Mouse (Mus musculus) cerebellum, adult 18-20 months (tissue): ENCODE measurements around the gene Srrm4.

ENCODE experiments used
- DNase-seq, 2 experiments: peaks; one replicate each; pipeline ENCODE4 v3.0.0; 2021

Srrm4 gene

DNA sequence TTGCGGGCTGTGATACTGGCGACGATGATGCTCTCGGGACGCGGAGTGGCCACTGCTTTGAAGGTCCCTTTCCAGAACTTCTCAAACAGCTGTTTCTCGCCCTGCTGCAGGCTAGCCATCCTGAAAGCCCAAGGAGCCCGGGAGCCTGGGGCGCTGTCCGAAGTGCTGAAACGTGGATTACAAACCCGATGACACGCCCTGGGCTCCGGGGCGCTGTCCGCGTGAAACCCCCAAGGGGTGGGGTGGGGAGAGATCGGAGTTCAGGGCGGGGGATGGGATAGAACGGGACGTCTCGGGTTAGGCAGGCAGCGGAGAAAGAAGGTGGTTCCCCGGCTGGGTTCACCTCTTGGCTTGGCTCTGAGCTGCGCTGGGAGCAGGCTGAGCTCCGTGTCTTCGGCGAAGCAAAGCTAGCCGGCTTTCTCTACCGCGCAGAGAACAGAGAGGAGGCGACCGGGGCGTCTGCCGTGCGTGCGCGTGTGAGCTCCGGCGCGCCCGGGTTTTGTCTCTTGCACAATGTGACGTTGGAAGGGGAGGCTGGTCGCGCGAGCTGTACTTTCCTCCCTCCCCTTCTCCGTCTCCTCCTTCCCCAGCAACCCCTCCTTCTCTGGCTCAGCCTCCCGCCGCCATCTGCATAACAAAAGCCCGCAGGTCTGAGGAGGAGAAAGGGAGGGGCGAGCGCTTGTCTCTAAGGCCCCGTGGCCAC lies at the start of gene Srrm4:
Gene Srrm4 (minus strand): TSS at position 472 of the 703 bp plus-strand sequence.
- DNase-seq = peak; percentile 92 to 97

DNA sequence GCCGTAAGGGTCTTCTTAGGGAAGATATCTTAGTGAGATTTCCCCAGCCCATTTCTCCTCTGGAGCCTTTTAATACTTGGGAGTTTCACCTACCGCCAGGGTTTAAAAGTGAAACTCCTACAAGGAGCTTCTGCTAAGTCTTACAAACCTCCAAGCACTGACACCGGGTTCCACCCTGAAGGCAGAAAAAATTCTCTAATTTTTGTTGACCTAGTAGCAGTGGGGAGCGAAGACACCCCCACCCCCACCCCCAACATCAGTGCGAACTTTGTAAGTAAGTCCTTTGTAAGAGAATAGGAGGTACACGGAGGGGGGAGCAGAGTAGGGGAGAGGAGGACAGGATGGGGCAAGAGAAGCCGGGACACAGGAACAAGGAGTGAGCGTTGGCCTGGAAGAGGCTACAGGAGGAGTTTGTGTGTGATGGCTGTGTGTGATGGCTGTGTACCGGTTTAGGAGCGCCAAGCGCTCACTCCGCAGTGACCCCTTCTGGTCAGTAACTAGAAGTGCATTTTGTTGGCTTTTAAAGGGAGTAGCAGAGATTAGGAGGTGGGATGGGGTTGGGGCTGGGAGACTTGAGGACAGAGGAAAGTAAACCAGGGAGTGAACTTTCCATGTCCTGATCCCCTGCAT lies 1.3 kb upstream of the Srrm4 start:
- DNase-seq = peak; percentile 73 to 85

DNA sequence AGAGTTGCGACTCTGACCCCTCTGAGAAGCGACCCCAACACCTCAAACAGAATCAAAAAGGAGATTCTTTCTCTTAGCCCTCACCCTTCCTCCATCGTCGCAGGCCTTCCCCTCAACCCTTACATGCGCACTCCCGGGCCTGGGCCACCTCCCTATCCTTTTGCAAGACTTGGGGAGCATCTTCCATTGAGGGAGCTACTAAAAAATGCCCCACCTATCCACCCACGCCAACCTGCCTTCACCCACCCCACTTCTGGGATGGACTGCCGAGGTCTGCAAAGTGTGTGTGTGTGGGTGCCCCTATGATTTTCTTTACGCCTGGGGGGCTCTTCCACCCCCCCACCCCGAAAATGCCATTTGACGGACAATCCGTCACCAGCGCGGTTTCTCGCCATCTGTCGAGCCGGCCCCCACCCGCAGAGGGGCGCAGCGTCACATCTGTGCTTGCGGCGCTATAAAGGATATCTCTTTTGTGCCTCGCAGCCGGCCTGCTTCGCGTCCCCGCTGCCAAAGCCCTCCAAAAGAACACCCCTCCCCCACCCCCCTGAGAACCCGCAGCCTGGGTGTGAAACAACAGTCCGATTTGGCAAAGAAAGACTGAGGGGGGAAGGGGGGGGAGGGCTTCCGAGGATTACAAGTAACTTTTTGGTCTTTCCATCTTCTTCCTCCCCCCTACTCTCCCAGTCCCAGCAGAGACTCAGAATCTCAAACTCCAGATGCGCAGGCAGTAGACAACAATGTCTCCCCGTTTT lies 608 bp upstream of the Srrm4 start:
- DNase-seq = peak; percentile 42 to 61

GRCm38 (mm10) chr5:116590698-116591097 lies 919 bp downstream of the Srrm4 start:
- no peak for DNase-seq

DNA sequence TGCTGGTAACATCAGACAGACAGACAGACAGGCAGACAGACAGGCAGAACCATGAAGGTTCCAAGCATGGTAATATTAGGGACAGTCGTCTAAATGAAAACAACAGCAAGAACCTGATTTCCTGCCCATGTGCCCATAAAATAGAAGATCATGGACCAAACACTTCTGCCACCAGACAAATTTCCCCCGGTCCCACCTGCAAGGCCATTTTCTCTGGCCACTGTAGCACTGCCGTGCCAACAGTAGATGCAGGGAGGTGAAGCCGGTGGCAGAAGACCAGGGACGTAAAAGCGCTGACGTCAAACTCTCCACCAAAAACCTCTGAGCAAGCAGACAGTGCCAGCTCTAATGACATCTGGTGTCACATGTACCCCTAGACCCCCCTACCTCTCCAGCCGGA lies 2.0 kb downstream of the Srrm4 start:
- peak; percentile 70 to 74 for DNase-seq

DNA sequence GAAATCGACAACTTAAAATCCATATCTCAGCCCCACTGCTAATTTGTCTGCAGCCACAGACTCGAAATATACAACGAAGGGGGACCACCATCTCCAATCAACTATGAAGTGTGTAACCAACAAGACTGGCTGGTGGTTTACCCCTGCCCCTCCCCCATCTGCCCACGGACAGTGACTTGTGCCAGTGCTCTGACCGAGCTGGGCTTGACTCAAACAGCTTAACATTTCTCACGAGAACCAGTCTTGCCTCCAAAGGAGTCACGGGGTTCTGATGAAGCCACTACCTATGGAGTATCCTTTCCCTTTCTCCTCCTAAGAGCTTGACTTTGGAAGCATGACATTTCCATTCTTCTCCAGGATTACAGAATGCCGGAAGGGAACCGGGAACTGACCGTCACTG lies 2.8 kb downstream of the Srrm4 start:
- peak; percentile 59 to 68 for DNase-seq

DNA sequence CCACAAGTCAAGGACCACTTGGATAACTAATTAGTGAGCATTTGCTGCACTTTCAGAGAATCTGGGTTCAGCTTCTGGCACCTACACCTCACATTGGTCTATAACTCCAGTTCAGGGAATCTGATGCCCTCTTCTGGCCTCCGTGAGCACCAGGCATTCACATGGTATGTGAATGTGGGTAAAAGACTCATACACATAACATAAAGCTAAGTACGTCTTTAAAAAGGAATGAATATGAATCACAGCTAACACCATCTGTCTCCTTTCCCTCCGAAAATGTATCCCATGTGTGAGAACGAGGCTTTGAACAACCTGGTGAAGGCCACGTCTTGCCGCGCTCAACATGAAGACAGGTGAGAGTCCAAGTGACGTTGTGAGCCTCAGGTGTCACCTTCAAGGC lies 12.1 kb downstream of the Srrm4 start:
- peak in 1 of 2 experiments; percentile 19 for DNase-seq

- peak; percentile 67 to 68 for DNase-seq
Observed at GRCm38 (mm10) chr5:116577082-116577481, 14.5 kb downstream of the Srrm4 start.

DNA sequence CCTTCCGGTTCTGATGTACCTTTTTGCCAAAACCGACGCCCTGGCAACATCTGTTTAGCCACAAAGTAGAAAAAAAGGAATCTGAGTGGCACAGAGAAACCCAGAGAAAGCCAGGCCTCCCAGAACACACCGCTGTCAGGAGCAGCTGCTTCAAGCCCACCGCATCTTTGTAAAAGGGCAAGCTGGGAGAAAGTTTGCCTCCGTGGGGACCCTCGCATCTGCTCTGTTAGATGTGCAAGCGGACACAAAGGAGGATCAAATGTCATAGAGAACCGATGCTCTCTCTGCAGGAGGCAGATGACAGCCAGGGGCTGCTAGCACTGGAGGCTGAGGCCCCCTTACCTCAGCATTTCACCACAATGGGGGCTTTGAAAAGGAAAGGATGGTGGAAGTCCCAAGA lies 18.3 kb downstream of the Srrm4 start:
- no peak for DNase-seq

DNA sequence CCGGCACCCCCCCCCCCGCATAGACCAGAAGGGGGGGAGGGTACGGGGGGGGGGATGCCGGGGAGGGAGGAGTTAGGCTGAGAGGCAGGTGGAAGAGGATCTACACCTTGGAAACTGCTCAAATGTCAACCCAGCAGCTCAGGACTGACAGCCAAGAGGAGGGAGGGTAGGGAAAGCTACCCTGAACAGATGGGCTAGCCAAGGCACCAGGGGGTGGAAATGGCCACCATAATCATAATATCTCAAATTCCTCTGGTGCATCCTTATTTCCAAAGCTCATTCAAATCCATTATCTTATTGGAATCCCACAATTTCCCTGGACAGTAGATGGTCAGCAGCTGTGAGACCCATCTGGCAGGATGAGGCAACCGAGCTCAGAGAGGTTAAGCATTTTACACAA lies 19.7 kb downstream of the Srrm4 start:
- peak; percentile 69 to 80 for DNase-seq

DNA sequence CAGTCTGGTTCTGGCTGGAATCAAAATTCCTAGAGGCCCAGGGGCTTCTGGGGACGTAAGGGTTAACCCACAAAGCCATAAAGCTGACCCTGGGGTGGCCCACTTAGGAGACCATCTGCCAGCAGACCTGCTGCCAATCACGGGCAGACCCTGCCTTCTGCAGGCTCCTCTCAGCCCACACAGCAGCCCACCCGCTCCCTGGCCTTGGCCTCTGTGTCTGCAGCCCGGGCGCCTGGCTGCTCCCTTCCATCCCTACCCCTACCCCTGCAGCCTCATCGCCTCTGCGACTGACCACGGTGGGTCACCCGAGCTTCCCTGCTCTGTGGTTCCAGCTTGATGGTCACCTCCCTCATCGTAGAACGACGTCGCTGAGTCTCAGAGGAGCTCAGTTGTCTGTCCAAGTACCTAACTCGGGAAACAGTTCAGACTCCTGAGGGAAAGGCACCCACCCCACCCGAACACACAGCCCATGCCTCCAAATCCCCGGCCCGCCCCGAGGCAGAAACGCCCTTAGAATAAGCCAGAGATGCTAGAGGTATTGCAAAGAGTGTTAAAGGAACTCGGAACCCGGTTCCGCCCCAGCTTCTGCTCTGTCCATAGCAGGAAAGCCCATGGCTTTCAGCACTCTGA lies 20.3 kb downstream of the Srrm4 start:
- peak; percentile 55 to 59 for DNase-seq

DNA sequence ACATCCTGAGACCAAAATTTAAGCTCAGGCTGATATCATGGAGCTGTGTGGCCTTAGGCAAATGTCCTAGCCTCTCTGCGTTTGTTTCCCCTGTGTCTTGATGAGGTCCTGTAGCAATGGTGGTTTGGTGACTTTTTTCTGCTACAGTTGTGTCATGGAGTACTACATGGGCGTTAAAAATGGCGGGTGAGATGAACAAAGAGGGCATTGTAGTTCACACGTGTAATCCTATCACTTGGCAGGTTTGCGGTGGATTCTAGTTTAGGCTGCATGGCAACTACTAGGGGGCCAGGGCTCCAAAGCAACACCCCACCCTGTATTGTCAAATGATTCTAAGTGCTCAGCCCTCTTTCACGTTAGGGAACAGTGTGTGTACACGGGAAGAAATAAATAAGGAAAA lies 21.1 kb downstream of the Srrm4 start:
- DNase-seq = no peak

- DNase-seq = peak in 1 of 2 experiments; percentile 42
Observed at GRCm38 (mm10) chr5:116569629-116570028, 22.0 kb downstream of the Srrm4 start.

DNA sequence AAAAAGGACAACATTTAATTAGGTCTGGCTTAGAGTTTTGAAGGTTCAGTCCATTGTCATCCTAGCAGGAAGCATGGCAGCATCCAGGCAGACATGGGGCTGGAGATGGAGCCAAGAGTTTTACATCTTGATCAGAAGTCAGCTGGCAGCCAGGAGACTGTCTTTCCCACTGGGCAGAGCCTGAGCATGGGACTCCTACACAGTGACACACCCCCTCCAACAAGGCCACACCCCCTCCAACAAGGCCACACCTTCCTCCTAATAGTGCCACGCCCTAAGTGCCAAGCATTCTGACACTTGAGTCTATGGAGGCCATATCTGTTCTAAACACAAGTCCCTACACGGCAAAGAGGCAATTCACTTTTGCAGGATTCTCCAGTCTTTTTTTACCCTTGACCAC lies 23.6 kb downstream of the Srrm4 start:
- no peak for DNase-seq

- DNase-seq = no peak
Observed at GRCm38 (mm10) chr5:116567298-116567697, 24.3 kb downstream of the Srrm4 start.

DNA sequence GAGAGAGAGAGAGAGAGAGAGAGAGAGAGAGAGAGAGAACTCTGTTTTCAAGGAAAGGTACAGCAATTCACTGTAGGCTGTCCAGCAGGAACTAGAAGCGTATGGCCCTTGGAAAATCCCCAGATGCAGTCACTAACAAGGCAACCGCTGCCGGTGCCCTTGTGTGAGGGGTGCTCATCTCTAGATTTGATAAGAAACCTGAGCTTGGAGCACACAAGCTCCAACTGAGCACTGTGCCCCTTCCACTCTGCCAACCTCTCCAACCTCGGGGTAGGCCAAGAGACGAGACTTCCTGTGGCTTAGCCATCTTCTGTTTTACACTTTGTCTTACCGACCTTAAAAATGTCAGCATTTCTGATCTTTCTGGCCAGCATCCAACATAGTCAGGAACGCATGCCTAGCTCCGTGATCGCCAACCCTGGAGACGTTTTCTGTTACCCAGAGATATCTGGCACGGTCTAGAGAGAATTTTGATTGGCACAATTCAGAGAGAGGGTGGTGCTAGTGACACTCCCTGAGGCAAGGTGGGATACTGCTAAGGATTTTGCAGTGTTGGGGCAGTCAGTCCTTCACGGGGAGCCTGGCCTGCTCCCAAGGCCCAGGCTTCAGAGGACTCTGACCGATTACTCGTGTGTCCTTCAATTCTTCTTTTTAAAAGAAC lies 25.1 kb downstream of the Srrm4 start:
- DNase-seq = peak in 1 of 2 experiments; percentile 45

- DNase-seq = peak; percentile 83 to 88
Observed at GRCm38 (mm10) chr5:116565573-116565972, 26.0 kb downstream of the Srrm4 start.

DNA sequence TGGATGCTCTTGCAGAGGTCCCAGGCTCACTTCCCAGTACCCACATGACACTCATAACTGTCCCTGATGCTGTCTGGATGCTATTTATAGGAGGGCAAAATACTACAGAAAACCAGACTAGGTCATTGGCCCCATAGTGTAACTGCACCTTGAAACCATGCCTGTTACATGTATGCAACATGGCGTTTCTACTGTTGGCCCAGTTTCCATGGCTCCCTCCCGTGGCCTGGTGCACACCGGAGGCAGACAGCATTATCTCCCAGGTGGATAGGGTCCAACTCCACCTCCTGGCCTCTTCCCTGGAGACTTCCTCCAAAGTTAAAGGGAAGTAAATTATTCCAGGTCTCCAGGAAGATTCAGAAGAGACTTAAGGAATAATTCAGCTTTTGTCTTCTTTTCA lies 27.2 kb downstream of the Srrm4 start:
- DNase-seq = peak; percentile 39 to 56

DNA sequence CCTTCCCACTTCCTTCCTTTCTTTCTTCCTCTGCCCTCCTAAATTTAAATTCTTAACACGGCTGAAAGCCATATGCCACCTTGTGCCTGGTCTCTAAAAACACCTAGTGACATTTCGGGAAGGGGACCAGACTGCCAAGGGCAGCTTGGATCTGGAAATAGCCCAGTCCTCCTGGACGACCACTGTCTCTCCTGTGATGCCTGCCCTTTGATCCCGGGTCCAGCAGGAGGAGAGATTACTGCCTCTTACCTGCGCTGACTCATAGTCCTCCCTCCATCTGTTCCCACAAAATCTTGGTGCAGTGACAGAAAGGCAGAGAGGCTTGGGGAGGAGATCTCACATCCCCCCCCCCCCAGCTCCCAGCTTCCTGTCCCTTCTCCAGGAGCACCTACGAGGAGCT lies 27.9 kb downstream of the Srrm4 start:
- DNase-seq = peak; percentile 79 to 88

DNA sequence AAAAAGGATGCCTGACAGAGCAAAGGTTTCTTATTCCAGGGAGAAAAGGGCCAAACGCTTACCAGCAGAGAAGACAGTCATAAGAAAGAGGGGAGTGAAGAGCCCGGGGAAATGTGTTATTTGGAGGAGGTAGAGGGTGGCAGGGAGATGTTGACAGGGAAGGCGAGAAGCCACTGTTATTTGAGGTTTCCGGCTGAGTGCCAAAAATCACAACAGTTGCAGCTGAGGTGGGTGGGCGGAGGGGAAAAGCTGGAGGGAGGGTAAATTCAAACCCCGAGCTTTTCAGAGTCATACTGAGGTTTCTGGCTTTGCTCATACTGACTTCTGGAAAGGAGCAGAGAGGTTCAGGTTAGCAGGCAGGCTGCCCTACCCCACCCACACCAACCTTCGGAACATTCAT lies 32.5 kb downstream of the Srrm4 start:
- no peak for DNase-seq

- DNase-seq = no peak
Observed at GRCm38 (mm10) chr5:116556614-116557013, 35.0 kb downstream of the Srrm4 start.

DNA sequence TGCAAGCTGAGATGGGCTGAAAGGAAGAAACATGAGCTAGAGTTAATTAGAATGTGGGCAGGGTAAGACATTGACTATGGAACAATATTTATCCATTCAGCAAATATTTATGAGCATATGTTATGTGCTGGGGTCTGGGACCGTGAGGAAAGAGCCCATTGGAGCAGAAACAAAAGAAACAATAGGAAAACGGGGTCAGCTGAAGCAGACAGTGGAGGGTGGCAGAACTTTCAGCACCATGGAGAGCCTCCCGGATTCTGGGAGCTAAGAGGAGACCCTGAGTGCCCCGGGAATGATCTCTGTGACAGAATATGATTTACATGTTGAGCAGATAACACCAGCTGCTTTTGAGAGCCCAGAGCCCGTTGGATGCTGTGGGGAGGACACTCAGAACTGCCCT lies 37.7 kb downstream of the Srrm4 start:
- no peak for DNase-seq

- DNase-seq = no peak
Observed at GRCm38 (mm10) chr5:116553106-116553505, 38.5 kb downstream of the Srrm4 start.
